Mouse (Mus musculus): ENCODE measurements around the gene Nfu1.

DNA sequence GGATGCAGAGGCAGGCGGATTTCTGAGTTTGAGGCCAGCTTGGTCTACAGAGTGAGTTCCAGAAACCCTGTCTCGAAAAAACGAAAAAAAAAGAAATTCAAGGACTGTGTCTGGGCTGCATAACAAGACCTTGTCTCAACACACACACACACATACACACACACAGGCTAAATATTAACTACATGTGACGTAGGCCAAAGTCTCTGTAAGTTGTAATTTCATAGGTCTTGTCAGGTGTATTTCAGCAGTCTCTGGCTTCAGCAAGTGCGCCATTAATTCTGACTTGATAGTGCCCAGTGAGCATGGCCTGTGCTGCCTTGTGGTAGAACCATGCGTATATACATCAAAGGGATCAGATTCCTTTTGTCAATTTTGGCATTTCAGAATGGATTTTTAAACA lies 7.0 kb upstream of the Nfu1 start:
- TF ChIP-seq CTCF (IDR thresholded peaks at IDR 0.05; ENCODE audit: insufficient read depth, low read length) (no peak), POLR2A (IDR thresholded peaks at IDR 0.05; ENCODE audit: borderline replicate concordance, extremely low read depth, low read depth, low read length) (no peak)

Data from lung, adult 2 months (tissue).